Mouse (Mus musculus) liver, embryonic 13.5 days (tissue): ENCODE data around the gene Zgrf1. TPM values are rescaled to one million over a fixed set of nuclear protein-coding genes. Genes with fewer than 3 reads are reported as not detected.
A peak's percentile ranks its signal among the peaks of the same experiment; 100 is the strongest.

ENCODE experiments used
- ATAC-seq: fragments of 200-750 bp; cut with Nextera tagmentation; 2 replicates; pipeline ENCODE4 v1.8.0; 2017; ENCODE audit warnings: low read depth, mild to moderate bottlenecking, moderate number of reproducible peaks, moderate library complexity
- DNase-seq: peaks from one replicate; pipeline ENCODE4 v3.0.0; 2022
- H3K27ac ChIP-seq: fragments of 300-500 bp; sonication (generic); 2 replicates; pipeline ENCODE4 v1.5.1; 2015; ENCODE audit warnings: moderate library complexity, mild to moderate bottlenecking, inconsistent platforms
- H3K27me3 ChIP-seq: fragments of 300-500 bp; sonication (generic); 2 replicates; pipeline ENCODE4 v1.6.1; 2015; ENCODE audit warnings: mild to moderate bottlenecking, inconsistent platforms
- H3K36me3 ChIP-seq: fragments of 300-500 bp; sonication (generic); 2 replicates; pipeline ENCODE4 v1.6.1; 2015; ENCODE audit warnings: mild to moderate bottlenecking, inconsistent platforms
- H3K4me1 ChIP-seq: fragments of 300-500 bp; sonication (generic); replicated peaks from 2 replicates; pipeline ENCODE4 v1.6.1; 2015; ENCODE audit warnings: inconsistent platforms
- H3K4me2 ChIP-seq: fragments of 300-500 bp; sonication (generic); 2 replicates; pipeline ENCODE4 v1.6.1; 2015; ENCODE audit warnings: inconsistent platforms, mild to moderate bottlenecking, moderate library complexity
- H3K4me3 ChIP-seq: fragments of 300-500 bp; sonication (generic); replicated peaks from 2 replicates; pipeline ENCODE4 v1.5.1; 2015; ENCODE audit warnings: mild to moderate bottlenecking, inconsistent platforms
- H3K9ac ChIP-seq: fragments of 300-500 bp; sonication (generic); 2 replicates; pipeline ENCODE4 v1.6.1; 2015; ENCODE audit warnings: mild to moderate bottlenecking, inconsistent platforms
- H3K9me3 ChIP-seq: fragments of 300-500 bp; sonication (generic); replicated peaks from 2 replicates; pipeline ENCODE4 v1.6.1; 2016; ENCODE audit warnings: inconsistent platforms
- WGBS: fragments of 180-500 bp; shearing (Covaris S2); methylation state at CpG from one replicate; pipeline ENCODE4 v1.1.7; 2015; ENCODE audit not compliant: insufficient replicate concordance; 5-methylcytosine and 5-hydroxymethylcytosine counted together
- polyA plus RNA-seq: library from polyadenylated mRNA; unstranded; fragments of >200 nt; fragmentation: Nextera tagmentation; extraction: Ambion mirVana; gene quantifications from 2 replicates; pipeline ENCODE4 v1.2.1, GENCODE M21; 2015

Zgrf1 gene
- polyA plus RNA-seq, 1 experiment from 2014 or later = 3.6 TPM

- Histone ChIP-seq H3K27ac (no peak overlapping the region), H3K9me3 (no peaks in the 10 kb centered on the region), H3K9ac (no peak overlapping the region), H3K27me3 (no peaks in the 10 kb centered on the region), H3K36me3 (peaks cover 82% of the 10 kb centered on the region), H3K4me2 (no peak overlapping the region), H3K4me1 (peaks cover 6% of the 10 kb centered on the region), H3K4me3 (no peak overlapping the region)
- WGBS = 81% methylated on average over 3 of the region's 3 CpGs
- no peak for DNase-seq
- no peak for ATAC-seq
Measured at GRCm38 (mm10) chr3:127565129-127565528, 11.8 kb downstream of the Zgrf1 start.

GRCm38 (mm10) chr3:127572557-127572956, 19.3 kb downstream of the Zgrf1 start:
- peaks cover 74% of the 10 kb centered on the region for H3K36me3 ChIP-seq
- H3K9ac ChIP-seq = no peak overlapping the region
- no peaks in the 10 kb centered on the region for H3K4me1 ChIP-seq
- H3K4me3 ChIP-seq = no peak overlapping the region
- ATAC-seq (peak; percentile 57; the same call in 1 of the 2 replicates), DNase-seq (no peak)
- no peak overlapping the region for H3K27ac ChIP-seq
- H3K27me3 ChIP-seq = no peaks in the 10 kb centered on the region
- WGBS = 51% methylated on average over 4 of the region's 4 CpGs
- no peak overlapping the region for H3K4me2 ChIP-seq
- no peaks in the 10 kb centered on the region for H3K9me3 ChIP-seq

- no peaks in the 10 kb centered on the region for H3K4me1 ChIP-seq
- no peak overlapping the region for H3K4me3 ChIP-seq
- no peak overlapping the region for H3K4me2 ChIP-seq
- H3K36me3 ChIP-seq = peaks cover 61% of the 10 kb centered on the region
- no peak overlapping the region for H3K27ac ChIP-seq
- DNase-seq (no peak), ATAC-seq (no peak)
- no peaks in the 10 kb centered on the region for H3K9me3 ChIP-seq
- 78% methylated on average over 1 of the region's 1 CpGs for WGBS
- no peak overlapping the region for H3K9ac ChIP-seq
- H3K27me3 ChIP-seq = no peaks in the 10 kb centered on the region
Measured at GRCm38 (mm10) chr3:127597136-127597535, 43.8 kb downstream of the Zgrf1 start.

GRCm38 (mm10) chr3:127608109-127608508, 54.8 kb downstream of the Zgrf1 start:
- H3K4me3 ChIP-seq = no peak overlapping the region
- 80% methylated on average over 2 of the region's 2 CpGs for WGBS
- H3K27ac ChIP-seq = no peak overlapping the region
- H3K4me2 ChIP-seq = no peak overlapping the region
- H3K4me1 ChIP-seq = no peaks in the 10 kb centered on the region
- H3K9ac ChIP-seq = no peak overlapping the region
- no peaks in the 10 kb centered on the region for H3K9me3 ChIP-seq
- DNase-seq (no peak), ATAC-seq (no peak)
- H3K27me3 ChIP-seq = no peaks in the 10 kb centered on the region
- H3K36me3 ChIP-seq = peaks cover 67% of the 10 kb centered on the region

- Histone ChIP-seq H3K4me3 (peak overlapping the region; percentile 45), H3K36me3 (no peaks in the 10 kb centered on the region), H3K9ac (no peak overlapping the region), H3K9me3 (no peaks in the 10 kb centered on the region), H3K27me3 (peaks cover 66% of the 10 kb centered on the region), H3K27ac (no peak overlapping the region), H3K4me2 (peak overlapping the region; percentile 65), H3K4me1 (peaks cover 11% of the 10 kb centered on the region)
- DNase-seq = peak; percentile 49
- WGBS = under 1% methylated on average over 36 of the region's 36 CpGs
- ATAC-seq = peak; percentile 67
Measured at GRCm38 (mm10) chr3:127625296-127625695, 72.0 kb downstream of the Zgrf1 start.

- Histone ChIP-seq H3K9me3 (no peaks in the 10 kb centered on the region), H3K36me3 (no peaks in the 10 kb centered on the region), H3K4me2 (peak overlapping the region; percentile 65), H3K4me3 (peak overlapping the region; percentile 45), H3K9ac (no peak overlapping the region), H3K27me3 (peaks cover 72% of the 10 kb centered on the region), H3K27ac (no peak overlapping the region), H3K4me1 (peaks cover 11% of the 10 kb centered on the region)
- WGBS = under 1% methylated on average over 28 of the region's 28 CpGs
- peak; percentile 50; the same call in 1 of the 2 replicates for ATAC-seq
- DNase-seq = no peak
Measured at GRCm38 (mm10) chr3:127625701-127626399, 72.6 kb downstream of the Zgrf1 start.

- 10% methylated on average over 3 of the region's 3 CpGs for WGBS
- Histone ChIP-seq H3K36me3 (no peaks in the 10 kb centered on the region), H3K27me3 (peaks cover 78% of the 10 kb centered on the region), H3K4me3 (no peak overlapping the region), H3K9ac (no peak overlapping the region), H3K4me2 (no peak overlapping the region), H3K4me1 (peaks cover 11% of the 10 kb centered on the region), H3K9me3 (no peaks in the 10 kb centered on the region), H3K27ac (no peak overlapping the region)
- DNase-seq (no peak), ATAC-seq (no peak)
Measured at GRCm38 (mm10) chr3:127626524-127626923, 73.2 kb downstream of the Zgrf1 start.

GRCm38 (mm10) chr3:127627151-127627955, 74.1 kb downstream of the Zgrf1 start:
- Histone ChIP-seq H3K9me3 (no peaks in the 10 kb centered on the region), H3K27me3 (peaks cover 87% of the 10 kb centered on the region), H3K27ac (no peak overlapping the region), H3K4me3 (no peak overlapping the region), H3K9ac (no peak overlapping the region), H3K4me1 (peaks cover 14% of the 10 kb centered on the region), H3K36me3 (no peaks in the 10 kb centered on the region), H3K4me2 (no peak overlapping the region)
- DNase-seq = no peak
- ATAC-seq = no peak
- WGBS = 2% methylated on average over 28 of the region's 28 CpGs

GRCm38 (mm10) chr3:127627956-127628310, 74.6 kb downstream of the Zgrf1 start:
- ATAC-seq (no peak), DNase-seq (no peak)
- H3K4me3 ChIP-seq = no peak overlapping the region
- H3K27ac ChIP-seq = no peak overlapping the region
- H3K36me3 ChIP-seq = no peaks in the 10 kb centered on the region
- no peak overlapping the region for H3K4me2 ChIP-seq
- WGBS = 2% methylated on average over 9 of the region's 9 CpGs
- peaks cover 92% of the 10 kb centered on the region for H3K27me3 ChIP-seq
- H3K4me1 ChIP-seq = peaks cover 20% of the 10 kb centered on the region
- no peak overlapping the region for H3K9ac ChIP-seq
- no peaks in the 10 kb centered on the region for H3K9me3 ChIP-seq

GRCm38 (mm10) chr3:127628311-127629184, 75.3 kb downstream of the Zgrf1 start:
- WGBS = 3% methylated on average over 37 of the region's 37 CpGs
- H3K9ac ChIP-seq = no peak overlapping the region
- peaks cover 96% of the 10 kb centered on the region for H3K27me3 ChIP-seq
- peaks cover 26% of the 10 kb centered on the region for H3K4me1 ChIP-seq
- H3K27ac ChIP-seq = no peak overlapping the region
- no peaks in the 10 kb centered on the region for H3K36me3 ChIP-seq
- no peaks in the 10 kb centered on the region for H3K9me3 ChIP-seq
- no peak overlapping the region for H3K4me2 ChIP-seq
- no peak overlapping the region for H3K4me3 ChIP-seq
- DNase-seq = no peak
- no peak for ATAC-seq

- 3% methylated on average over 1 of the region's 1 CpGs for WGBS
Measured at GRCm38 (mm10) chr3:127630190-127630589, 76.9 kb downstream of the Zgrf1 start.

More at GRCm38 (mm10) chr3:127630190-127630589, 76.9 kb downstream of the Zgrf1 start:
- no peak overlapping the region for H3K4me3 ChIP-seq
- peaks cover 98% of the 10 kb centered on the region for H3K27me3 ChIP-seq
- no peak for ATAC-seq
- no peak for DNase-seq
- H3K27ac ChIP-seq = no peak overlapping the region
- no peak overlapping the region for H3K9ac ChIP-seq
- H3K9me3 ChIP-seq = no peaks in the 10 kb centered on the region
- H3K4me2 ChIP-seq = no peak overlapping the region
- no peaks in the 10 kb centered on the region for H3K36me3 ChIP-seq
- H3K4me1 ChIP-seq = peaks cover 33% of the 10 kb centered on the region
